Mouse (Mus musculus): ENCODE results near the gene Anks1.

Anks1 gene

GRCm38 (mm10) chr17:28041298-28041697, 132.2 kb downstream of the Anks1 start:
- in situ Hi-C loops (cut with MboI, MseI) = no loop called here

- in situ Hi-C loops (cut with MboI, MseI) = no loop called here
Observed at GRCm38 (mm10) chr17:28042299-28042771, 133.2 kb downstream of the Anks1 start.

- in situ Hi-C loops (cut with MboI, MseI) = no loop called here
Observed at GRCm38 (mm10) chr17:28047017-28047416, 137.9 kb downstream of the Anks1 start.

GRCm38 (mm10) chr17:28047520-28047919, 138.4 kb downstream of the Anks1 start:
- in situ Hi-C loops (cut with MboI, MseI) = no loop called here

- in situ Hi-C loops (cut with MboI, MseI) = no loop called here
Observed at GRCm38 (mm10) chr17:28048425-28048824, 139.3 kb downstream of the Anks1 start.

GRCm38 (mm10) chr17:28050210-28050609, 141.1 kb downstream of the Anks1 start:
- in situ Hi-C loops (cut with MboI, MseI) = no loop called here

- in situ Hi-C loops (cut with MboI, MseI) = no loop called here
Observed at GRCm38 (mm10) chr17:28052293-28052863, 143.3 kb downstream of the Anks1 start.

- in situ Hi-C loops (cut with MboI, MseI) = loop anchor here in 1 of 2 experiments (5.0 kb wide), 1 partner anchor 71 kb away; no protein-coding TSS in a partner anchor
Observed at GRCm38 (mm10) chr17:28058346-28058745, 149.2 kb downstream of the Anks1 start.

- in situ Hi-C loops (cut with MboI, MseI) = no loop called here
Observed at GRCm38 (mm10) chr17:28060681-28061080, 151.6 kb downstream of the Anks1 start.

- in situ Hi-C loops (cut with MboI, MseI) = no loop called here
Observed at GRCm38 (mm10) chr17:28061472-28061871, 152.4 kb downstream of the Anks1 start.

GRCm38 (mm10) chr17:28062710-28063109, 153.6 kb downstream of the Anks1 start:
- in situ Hi-C loops (cut with MboI, MseI) = no loop called here

- in situ Hi-C loops (cut with MboI, MseI) = no loop called here
Observed at GRCm38 (mm10) chr17:28063163-28063562, 154.1 kb downstream of the Anks1 start.

- in situ Hi-C loops (cut with MboI, MseI) = no loop called here
Observed at GRCm38 (mm10) chr17:28067303-28067702, 158.2 kb downstream of the Anks1 start.

- in situ Hi-C loops (cut with MboI, MseI) = no loop called here
Observed at GRCm38 (mm10) chr17:28069446-28069845, 160.3 kb downstream of the Anks1 start.

- in situ Hi-C loops (cut with MboI, MseI) = no loop called here
Observed at GRCm38 (mm10) chr17:28070256-28070655, 161.2 kb downstream of the Anks1 start.

GRCm38 (mm10) chr17:28072730-28073129, 163.6 kb downstream of the Anks1 start:
- in situ Hi-C loops (cut with MboI, MseI) = no loop called here

GRCm38 (mm10) chr17:28074486-28074885, 165.4 kb downstream of the Anks1 start:
- in situ Hi-C loops (cut with MboI, MseI) = no loop called here

- in situ Hi-C loops (cut with MboI, MseI) = loop anchor here in 1 of 2 experiments (5.0 kb wide), 1 partner anchor 91 kb away; no protein-coding TSS in a partner anchor
Observed at GRCm38 (mm10) chr17:28078028-28078427, 168.9 kb downstream of the Anks1 start.

GRCm38 (mm10) chr17:28079618-28080017, 170.5 kb downstream of the Anks1 start:
- in situ Hi-C loops (cut with MboI, MseI) = loop anchor here (5.0 to 10.0 kb wide), 4 partner anchors 53 to 445 kb away; no protein-coding TSS in a partner anchor

GRCm38 (mm10) chr17:28080045-28080816, 171.1 kb downstream of the Anks1 start, which contains the start of gene Tcp11:
TSS of gene Tcp11 (minus strand) at chr17:28080639.
- in situ Hi-C loops (cut with MboI, MseI) = loop anchor here (5.0 to 10.0 kb wide), 3 partner anchors 52 to 445 kb away; no protein-coding TSS in a partner anchor

GRCm38 (mm10) chr17:28080817-28081165, 171.7 kb downstream of the Anks1 start:
- in situ Hi-C loops (cut with MboI, MseI) = loop anchor here (5.0 to 10.0 kb wide), 3 partner anchors 52 to 444 kb away; no protein-coding TSS in a partner anchor

- in situ Hi-C loops (cut with MboI, MseI) = loop anchor here (5.0 to 10.0 kb wide), 3 partner anchors 51 to 443 kb away; no protein-coding TSS in a partner anchor
Observed at GRCm38 (mm10) chr17:28081385-28081784, 172.3 kb downstream of the Anks1 start.
